Mouse (Mus musculus): ENCODE data around the gene Aqp12. TPM values are rescaled to one million over a fixed set of nuclear protein-coding genes. Genes with fewer than 3 reads are reported as not detected.
"Not testable (repeated sequence)": the region's sequence is repeated elsewhere in the genome, so short reads cannot be mapped to it uniquely, and the experiment has no call there.

The Aqp12 gene
- polyA plus RNA-seq (2016; fragmentation: Nextera tagmentation; extraction: Ambion mirVana) = not detected in 2 replicates

- Histone ChIP-seq H3K27me3 (ENCODE audit: insufficient read depth, poor library complexity, severe bottlenecking) (no peaks in the 10 kb centered on the region), H3K9me3 (0 out of 2 replicates have a peak, but pooled peaks cover 3% of the 10 kb centered on the region), H3K27ac (no peak within 1 kb of the TSS), H3K36me3 (no peaks in the 10 kb centered on the region), H3K4me1 (replicated peaks) (no peaks in the 10 kb centered on the region), H3K4me3 (no peak within 1 kb of the TSS)
- no peak for DNase-seq (ENCODE audit: low spot score)
- whole genome bisulfite sequencing = 84% methylated on average over 7 of the region's 7 CpGs
These were observed at the start of gene Aqp12 for GRCm38 (mm10) chr1:93006061-93006460. Aqp12 (plus strand) TSS chr1:93006334.

DNA sequence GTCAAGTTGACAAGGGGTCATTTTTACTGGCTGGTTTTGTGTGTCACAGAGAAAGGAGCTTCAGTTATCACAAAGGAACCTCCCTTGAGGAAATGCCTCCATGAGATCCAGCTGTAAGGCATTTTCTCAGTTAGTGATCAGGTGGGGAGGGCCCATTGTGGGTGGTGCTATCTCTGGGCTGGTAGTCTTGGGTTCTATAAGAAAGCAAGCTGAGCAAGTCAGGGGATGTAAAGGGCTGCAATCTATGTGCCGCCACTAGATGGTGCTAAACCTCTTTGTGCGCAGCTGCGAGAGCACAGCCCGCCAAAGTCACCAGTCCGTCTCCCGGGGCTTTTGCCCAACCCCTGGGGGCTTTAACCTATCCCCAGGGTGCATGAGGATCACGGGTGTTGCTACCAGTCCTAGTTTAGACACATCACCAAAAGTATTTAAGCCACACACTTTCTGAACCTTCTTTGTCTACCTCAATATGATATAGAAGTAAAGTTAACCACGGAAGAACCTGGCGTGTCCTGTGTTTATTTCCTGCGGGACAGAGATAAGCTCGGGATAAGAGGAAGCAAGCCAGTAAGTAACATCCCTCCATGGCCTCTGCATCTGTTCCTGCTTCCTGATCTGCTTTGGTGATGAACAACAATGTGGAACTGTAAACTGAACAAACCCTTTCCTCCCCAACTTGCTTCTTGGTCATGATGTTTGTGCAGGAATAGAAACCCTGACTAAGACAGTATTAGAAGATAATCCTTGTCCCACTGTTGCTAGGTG is 49.4 kb upstream of the Aqp12 start:
- H3K36me3 ChIP-seq; H3K4me1 ChIP-seq (replicated peaks); H3K9me3 ChIP-seq; H3K27me3 ChIP-seq (ENCODE audit: insufficient read depth, poor library complexity, severe bottlenecking); DNase-seq (ENCODE audit: low spot score): not testable (repeated sequence)
- peak overlapping the region; percentile 35 for H3K4me3 ChIP-seq
- WGBS = 11% methylated on average over 11 of the region's 11 CpGs
- H3K27ac ChIP-seq = 0 out of 2 replicates have a peak overlapping the region, but pooled peaks have one; percentile 5

DNA sequence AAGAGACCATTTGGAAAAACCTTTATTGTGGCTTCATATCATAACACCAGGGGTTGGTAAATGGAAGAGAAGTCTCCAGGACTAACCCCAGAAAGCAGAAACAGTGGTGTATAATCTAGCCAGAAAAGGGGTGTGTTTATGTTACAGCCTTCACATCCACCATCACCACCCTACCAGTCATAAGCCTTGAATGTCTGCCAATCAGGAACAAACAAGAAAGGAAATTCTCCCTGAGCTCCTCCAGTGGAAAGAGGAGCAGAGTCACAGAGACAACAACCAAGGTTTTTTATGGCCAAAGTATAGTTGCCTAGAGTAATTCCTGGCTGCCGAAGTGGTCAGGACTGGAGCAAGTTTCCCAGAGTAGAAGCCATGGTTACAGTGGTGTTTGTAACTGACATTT is 47.1 kb upstream of the Aqp12 start:
- H3K27me3 ChIP-seq (ENCODE audit: insufficient read depth, poor library complexity, severe bottlenecking) = no peaks in the 10 kb centered on the region
- 86% methylated on average over 1 of the region's 1 CpGs for WGBS
- H3K9me3 ChIP-seq = no peaks in the 10 kb centered on the region
- H3K36me3 ChIP-seq = no peaks in the 10 kb centered on the region
- no peak for DNase-seq (ENCODE audit: low spot score)
- no peak overlapping the region for H3K4me3 ChIP-seq
- peaks cover 3% of the 10 kb centered on the region; the same call in 1 of the 2 replicates for H3K4me1 ChIP-seq (replicated peaks)
- H3K27ac ChIP-seq = no peak overlapping the region

DNA sequence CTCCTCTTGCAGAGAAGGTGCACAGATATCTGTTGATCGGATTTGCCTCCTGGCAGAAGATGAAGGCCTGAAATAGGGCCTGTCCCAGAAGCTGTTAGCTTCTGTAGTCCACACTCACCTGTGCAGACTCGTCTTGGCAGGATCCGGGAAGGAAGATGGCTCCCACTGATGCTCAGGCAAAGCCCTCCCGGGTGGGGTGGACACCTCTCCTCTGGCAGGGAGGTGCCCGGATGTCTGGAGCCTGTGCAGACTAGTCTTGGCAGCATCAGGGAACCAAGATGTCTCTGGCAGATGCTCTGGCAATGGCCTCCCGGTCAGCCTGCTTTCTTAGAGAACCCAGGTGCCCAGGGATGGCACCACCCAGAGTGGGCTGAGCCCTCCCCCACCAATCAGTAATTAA is 35.3 kb upstream of the Aqp12 start:
- not testable (repeated sequence) for H3K4me3 ChIP-seq; H3K9me3 ChIP-seq; DNase-seq (ENCODE audit: low spot score); H3K27me3 ChIP-seq (ENCODE audit: insufficient read depth, poor library complexity, severe bottlenecking); H3K27ac ChIP-seq; H3K36me3 ChIP-seq; H3K4me1 ChIP-seq (replicated peaks)
- WGBS = 89% methylated on average over 6 of the region's 6 CpGs

- Histone ChIP-seq H3K4me3 (no peak overlapping the region), H3K27ac (no peak overlapping the region), H3K27me3 (ENCODE audit: insufficient read depth, poor library complexity, severe bottlenecking) (0 out of 2 replicates have a peak, but pooled peaks cover 6% of the 10 kb centered on the region), H3K4me1 (replicated peaks) (peaks cover 13% of the 10 kb centered on the region), H3K36me3 (no peaks in the 10 kb centered on the region), H3K9me3 (no peaks in the 10 kb centered on the region)
- WGBS = 93% methylated on average over 7 of the region's 7 CpGs
- DNase-seq (ENCODE audit: low spot score) = no peak
These were observed 34.0 kb upstream of the Aqp12 start for GRCm38 (mm10) chr1:92971879-92972795.

DNA sequence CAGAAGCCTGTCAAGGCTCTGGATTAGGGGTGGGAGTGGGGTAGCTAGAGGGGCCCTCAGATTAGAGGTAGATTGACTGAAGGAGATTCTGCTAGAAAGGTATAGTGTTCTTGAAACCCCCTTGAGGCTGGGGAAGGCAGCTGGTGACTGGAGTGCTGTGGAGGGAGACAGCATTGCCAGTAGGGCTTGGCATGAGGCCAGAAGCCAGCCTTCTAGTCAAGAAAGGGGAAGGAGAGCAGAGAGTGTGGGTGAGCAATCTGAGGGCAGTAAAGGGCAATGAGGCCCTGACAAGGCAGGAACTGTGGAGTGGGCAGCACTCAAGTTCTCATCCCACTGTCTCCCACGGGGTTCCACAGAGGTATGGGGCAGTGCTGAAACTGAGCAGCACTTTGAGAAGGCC is 33.3 kb upstream of the Aqp12 start:
- Histone ChIP-seq H3K4me3 (no peak overlapping the region), H3K4me1 (replicated peaks) (peaks cover 13% of the 10 kb centered on the region), H3K36me3 (no peaks in the 10 kb centered on the region), H3K27ac (no peak overlapping the region), H3K9me3 (no peaks in the 10 kb centered on the region), H3K27me3 (ENCODE audit: insufficient read depth, poor library complexity, severe bottlenecking) (0 out of 2 replicates have a peak, but pooled peaks cover 6% of the 10 kb centered on the region)
- DNase-seq (ENCODE audit: low spot score) = no peak
- WGBS = 81% methylated on average over 1 of the region's 1 CpGs

- 51% methylated on average over 6 of the region's 6 CpGs for WGBS
- Histone ChIP-seq H3K36me3 (no peaks in the 10 kb centered on the region), H3K27ac (no peak overlapping the region), H3K4me1 (replicated peaks) (peaks cover 21% of the 10 kb centered on the region), H3K27me3 (ENCODE audit: insufficient read depth, poor library complexity, severe bottlenecking) (0 out of 2 replicates have a peak, but pooled peaks cover 6% of the 10 kb centered on the region), H3K9me3 (no peaks in the 10 kb centered on the region), H3K4me3 (no peak overlapping the region)
- DNase-seq (ENCODE audit: low spot score) = no peak
These were observed 30.0 kb upstream of the Aqp12 start for GRCm38 (mm10) chr1:92976141-92976566.

GRCm38 (mm10) chr1:92978645-92979044 is 27.5 kb upstream of the Aqp12 start:
- Histone ChIP-seq H3K27me3 (ENCODE audit: insufficient read depth, poor library complexity, severe bottlenecking) (0 out of 2 replicates have a peak, but pooled peaks cover 6% of the 10 kb centered on the region), H3K9me3 (no peaks in the 10 kb centered on the region), H3K4me3 (no peak overlapping the region), H3K36me3 (no peaks in the 10 kb centered on the region), H3K4me1 (replicated peaks) (peaks cover 21% of the 10 kb centered on the region), H3K27ac (no peak overlapping the region)
- DNase-seq (ENCODE audit: low spot score) = no peak
- WGBS = 49% methylated on average over 7 of the region's 7 CpGs

GRCm38 (mm10) chr1:92979073-92979602 is 27.0 kb upstream of the Aqp12 start:
- Histone ChIP-seq H3K4me3 (no peak overlapping the region), H3K36me3 (no peaks in the 10 kb centered on the region), H3K27me3 (ENCODE audit: insufficient read depth, poor library complexity, severe bottlenecking) (0 out of 2 replicates have a peak, but pooled peaks cover 6% of the 10 kb centered on the region), H3K9me3 (no peaks in the 10 kb centered on the region), H3K27ac (no peak overlapping the region), H3K4me1 (replicated peaks) (peaks cover 21% of the 10 kb centered on the region)
- 35% methylated on average over 11 of the region's 11 CpGs for WGBS
- no peak for DNase-seq (ENCODE audit: low spot score)

- no peak overlapping the region for H3K27ac ChIP-seq
- DNase-seq (ENCODE audit: low spot score) = no peak
- WGBS = 86% methylated on average over 7 of the region's 7 CpGs
- H3K27me3 ChIP-seq (ENCODE audit: insufficient read depth, poor library complexity, severe bottlenecking) = 0 out of 2 replicates have a peak, but pooled peaks cover 5% of the 10 kb centered on the region
- H3K9me3 ChIP-seq = no peaks in the 10 kb centered on the region
- peaks cover 15% of the 10 kb centered on the region for H3K4me1 ChIP-seq (replicated peaks)
- H3K36me3 ChIP-seq = no peaks in the 10 kb centered on the region
- no peak overlapping the region for H3K4me3 ChIP-seq
These were observed 24.9 kb upstream of the Aqp12 start for GRCm38 (mm10) chr1:92981056-92981845.

DNA sequence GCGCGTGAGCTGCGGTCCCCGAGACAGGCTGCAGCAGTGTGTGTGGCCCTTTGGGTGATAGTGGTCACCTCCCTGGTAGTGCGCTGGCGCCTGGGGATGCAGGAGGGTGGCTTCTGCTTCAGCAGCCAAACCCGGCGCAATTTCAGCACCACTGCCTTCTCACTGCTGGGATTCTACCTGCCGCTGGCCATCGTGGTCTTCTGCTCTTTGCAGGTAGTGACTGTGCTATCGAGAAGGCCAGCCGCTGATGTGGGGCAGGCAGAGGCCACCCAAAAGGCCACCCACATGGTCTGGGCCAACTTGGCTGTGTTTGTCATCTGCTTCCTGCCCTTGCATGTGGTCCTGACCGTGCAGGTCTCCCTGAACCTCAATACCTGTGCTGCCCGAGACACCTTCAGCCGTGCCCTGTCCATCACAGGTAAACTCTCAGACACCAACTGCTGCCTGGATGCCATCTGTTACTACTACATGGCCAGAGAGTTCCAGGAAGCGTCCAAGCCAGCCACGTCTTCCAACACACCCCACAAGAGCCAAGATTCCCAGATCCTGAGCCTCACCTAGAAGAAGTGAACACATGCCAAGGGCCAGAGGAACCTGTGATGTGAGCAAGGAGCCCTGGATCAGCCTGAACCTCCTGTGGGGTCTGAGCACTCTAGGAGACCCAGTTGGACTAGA is 23.1 kb upstream of the Aqp12 start:
- Histone ChIP-seq H3K36me3 (no peaks in the 10 kb centered on the region), H3K4me1 (replicated peaks) (peaks cover 8% of the 10 kb centered on the region; the same call in 1 of the 2 replicates), H3K27me3 (ENCODE audit: insufficient read depth, poor library complexity, severe bottlenecking) (no peaks in the 10 kb centered on the region), H3K9me3 (no peaks in the 10 kb centered on the region), H3K4me3 (no peak overlapping the region), H3K27ac (no peak overlapping the region)
- DNase-seq (ENCODE audit: low spot score) = no peak
- WGBS = 90% methylated on average over 17 of the region's 17 CpGs

All from hindbrain, embryonic 10.5 days (tissue).